Mouse (Mus musculus) midbrain, embryonic 13.5 days (tissue): ENCODE results near the gene Wfs1. TPM values are rescaled to one million over a fixed set of nuclear protein-coding genes. Genes with fewer than 3 reads are reported as not detected.
"Not testable (repeated sequence)": the region's sequence is repeated elsewhere in the genome, so short reads cannot be mapped to it uniquely, and the experiment has no call there.

Experiments used
- ATAC-seq: fragments of 200-750 bp; cut with Nextera tagmentation; 2 replicates; pipeline ENCODE4 v1.8.0; 2017; ENCODE audit warnings: mild to moderate bottlenecking, moderate TSS enrichment, moderate library complexity
- H3K27ac ChIP-seq: fragments of 300-500 bp; sonication (generic); 2 replicates; pipeline ENCODE4 v1.5.1; 2015; ENCODE audit warnings: inconsistent platforms, mild to moderate bottlenecking, moderate library complexity
- H3K27me3 ChIP-seq: fragments of 300-500 bp; sonication (generic); 2 replicates; pipeline ENCODE4 v1.6.1; 2015; ENCODE audit warnings: mild to moderate bottlenecking, inconsistent platforms
- H3K36me3 ChIP-seq: fragments of 300-500 bp; sonication (generic); 2 replicates; pipeline ENCODE4 v1.6.1; 2015; ENCODE audit warnings: mild to moderate bottlenecking, inconsistent platforms
- H3K4me1 ChIP-seq: fragments of 300-500 bp; sonication (generic); replicated peaks from 2 replicates; pipeline ENCODE4 v1.6.1; 2015; ENCODE audit warnings: inconsistent platforms
- H3K4me2 ChIP-seq: fragments of 300-500 bp; sonication (generic); replicated peaks from 2 replicates; pipeline ENCODE4 v1.6.1; 2015; ENCODE audit warnings: moderate library complexity, mild to moderate bottlenecking, inconsistent platforms
- H3K4me3 ChIP-seq: fragments of 300-500 bp; sonication (generic); replicated peaks from 2 replicates; pipeline ENCODE4 v1.5.1; 2015; ENCODE audit warnings: mild to moderate bottlenecking, inconsistent platforms
- H3K9ac ChIP-seq: fragments of 300-500 bp; sonication (generic); replicated peaks from 2 replicates; pipeline ENCODE4 v1.6.1; 2015; ENCODE audit warnings: mild to moderate bottlenecking, inconsistent platforms
- H3K9me3 ChIP-seq: fragments of 300-500 bp; sonication (generic); 2 replicates; pipeline ENCODE4 v1.6.1; 2016; ENCODE audit warnings: mild to moderate bottlenecking, inconsistent platforms
- WGBS: fragments of 180-500 bp; shearing (Covaris S2); methylation state at CpG from one replicate; pipeline ENCODE4 v1.1.7; 2015; 5-methylcytosine and 5-hydroxymethylcytosine counted together
- polyA plus RNA-seq: library from polyadenylated mRNA; unstranded; fragments of >200 nt; fragmentation: Nextera tagmentation; extraction: Ambion mirVana; gene quantifications from 2 replicates; pipeline ENCODE4 v1.2.1, GENCODE M21; 2015

Gene Wfs1
- polyA plus RNA-seq, 1 experiment from 2014 or later = 6.5 TPM

DNA sequence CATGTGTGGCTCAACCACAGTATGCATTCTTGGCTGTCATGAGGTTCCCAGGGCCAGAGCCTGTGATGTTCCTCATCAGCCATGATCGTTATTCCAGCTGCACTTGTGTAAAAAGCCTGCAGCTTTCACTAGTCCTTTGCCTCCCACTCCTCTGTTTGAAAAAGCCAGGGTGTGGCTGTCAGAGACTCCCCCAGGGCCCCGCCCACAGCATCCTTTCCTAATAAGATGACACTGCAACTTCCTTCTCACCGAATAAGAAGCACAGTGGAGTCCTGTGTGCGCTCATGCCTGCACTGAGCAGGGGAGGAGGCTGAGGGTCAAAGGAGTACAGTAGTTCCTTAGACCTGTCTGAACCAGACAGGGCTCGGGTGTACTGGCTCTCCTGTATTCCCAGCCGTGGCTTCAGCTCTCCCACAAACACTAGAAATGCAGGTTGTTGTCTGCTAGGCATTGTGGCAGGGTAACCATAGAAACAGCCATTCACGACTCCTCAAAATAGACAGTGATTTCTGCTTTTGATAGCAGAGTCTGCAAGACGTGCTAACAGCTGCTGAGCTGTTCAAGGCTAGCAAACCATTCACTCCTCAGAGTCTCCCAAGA, 43.8 kb downstream of the Wfs1 start:
- peak overlapping the region; percentile 75 for H3K27ac ChIP-seq
- no peaks in the 10 kb centered on the region for H3K36me3 ChIP-seq
- 0 out of 2 replicates have a peak overlapping the region, but pooled peaks have one; percentile 29 for H3K9ac ChIP-seq
- H3K4me2 ChIP-seq = no peak overlapping the region
- 0 out of 2 replicates have a peak, but pooled peaks cover 9% of the 10 kb centered on the region for H3K27me3 ChIP-seq
- H3K4me3 ChIP-seq = no peak overlapping the region
- H3K9me3 ChIP-seq = no peaks in the 10 kb centered on the region
- H3K4me1 ChIP-seq = peaks cover 17% of the 10 kb centered on the region
- peak; percentile 49 for ATAC-seq
- WGBS = 34% methylated on average over 8 of the region's 8 CpGs

DNA sequence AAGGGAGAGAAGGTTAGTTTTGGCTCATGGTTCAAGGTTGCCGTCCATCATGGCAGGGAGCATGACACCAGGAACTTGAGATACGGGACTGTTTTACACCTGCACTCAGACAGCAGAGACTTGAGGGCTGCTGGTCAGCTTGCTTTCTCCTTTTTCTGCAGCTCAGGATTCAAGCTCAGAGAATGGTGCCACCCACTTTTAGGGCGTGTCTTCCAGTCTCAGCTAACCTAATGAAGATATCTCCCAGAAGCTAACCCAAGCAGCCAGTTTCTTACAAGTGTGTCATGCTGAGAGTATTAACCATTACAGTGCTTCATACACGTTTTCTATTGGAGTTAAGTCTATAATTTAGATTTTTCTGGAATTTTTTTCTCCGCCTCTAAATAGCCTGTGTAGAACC, 44.5 kb downstream of the Wfs1 start:
- Histone ChIP-seq H3K27me3 (0 out of 2 replicates have a peak, but pooled peaks cover 9% of the 10 kb centered on the region), H3K4me1 (peaks cover 17% of the 10 kb centered on the region), H3K4me3 (no peak overlapping the region), H3K9me3 (no peaks in the 10 kb centered on the region), H3K36me3 (no peaks in the 10 kb centered on the region), H3K9ac (no peak overlapping the region), H3K27ac (peak overlapping the region; percentile 75), H3K4me2 (no peak overlapping the region)
- no peak for ATAC-seq
- 74% methylated on average over 5 of the region's 5 CpGs for WGBS

DNA sequence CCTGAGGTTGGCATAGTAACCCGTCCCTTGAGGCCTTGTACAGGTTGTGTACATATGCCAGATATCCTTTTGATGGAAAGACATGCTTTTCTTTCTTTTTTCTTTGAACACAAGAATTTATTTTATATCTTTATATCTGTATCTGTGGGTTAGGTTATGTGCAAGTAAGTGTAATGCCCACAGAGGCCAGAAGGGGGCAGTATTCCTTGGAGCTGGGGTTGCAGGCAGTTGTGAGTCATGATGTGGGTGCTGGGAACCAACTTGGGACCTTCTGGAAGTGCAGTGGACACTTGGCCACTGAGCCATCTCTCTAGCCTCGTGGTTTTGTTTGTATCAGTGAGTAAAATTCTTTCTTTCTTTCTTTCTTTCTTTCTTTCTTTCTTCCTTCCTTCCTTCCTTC, 46.6 kb downstream of the Wfs1 start:
- Histone ChIP-seq H3K9me3 (no peaks in the 10 kb centered on the region), H3K36me3 (no peaks in the 10 kb centered on the region), H3K4me3 (no peak overlapping the region), H3K9ac (no peak overlapping the region), H3K4me2 (no peak overlapping the region), H3K27ac (no peak overlapping the region), H3K4me1 (peaks cover 17% of the 10 kb centered on the region), H3K27me3 (no peaks in the 10 kb centered on the region)
- no peak for ATAC-seq
- 96% methylated on average over 2 of the region's 2 CpGs for WGBS

GRCm38 (mm10) chr5:36938991-36939390, 50.0 kb downstream of the Wfs1 start:
- not testable (repeated sequence) for ATAC-seq, H3K4me2 ChIP-seq, H3K4me3 ChIP-seq, H3K27ac ChIP-seq, H3K27me3 ChIP-seq, H3K9me3 ChIP-seq, H3K9ac ChIP-seq, H3K36me3 ChIP-seq
- WGBS = 79% methylated on average over 2 of the region's 2 CpGs
- H3K4me1 ChIP-seq = peaks cover 17% of the 10 kb centered on the region

DNA sequence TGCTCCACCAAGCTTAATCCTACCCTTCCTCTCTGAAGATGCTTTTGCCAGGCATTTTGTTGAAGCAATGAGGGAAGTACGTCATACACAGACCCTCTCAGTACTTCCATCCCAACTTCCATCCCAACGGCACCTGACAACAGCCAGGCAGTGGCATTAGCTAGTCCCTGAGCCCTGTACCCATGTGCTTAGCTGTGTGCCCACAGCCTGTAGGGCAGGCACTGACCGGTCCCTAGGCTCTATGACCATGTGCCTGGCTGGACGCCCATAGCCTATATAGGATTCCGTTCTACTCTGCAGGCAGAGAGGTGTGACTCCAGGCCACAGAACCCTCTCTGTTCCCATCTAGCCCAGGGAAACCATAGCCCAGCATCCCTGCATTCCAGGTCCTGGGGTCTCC, 51.0 kb downstream of the Wfs1 start:
- ATAC-seq = no peak
- Histone ChIP-seq H3K27me3 (no peaks in the 10 kb centered on the region), H3K9me3 (no peaks in the 10 kb centered on the region), H3K36me3 (no peaks in the 10 kb centered on the region), H3K27ac (no peak overlapping the region), H3K4me3 (no peak overlapping the region), H3K9ac (no peak overlapping the region), H3K4me2 (no peak overlapping the region), H3K4me1 (peaks cover 17% of the 10 kb centered on the region)
- WGBS = 90% methylated on average over 5 of the region's 5 CpGs

DNA sequence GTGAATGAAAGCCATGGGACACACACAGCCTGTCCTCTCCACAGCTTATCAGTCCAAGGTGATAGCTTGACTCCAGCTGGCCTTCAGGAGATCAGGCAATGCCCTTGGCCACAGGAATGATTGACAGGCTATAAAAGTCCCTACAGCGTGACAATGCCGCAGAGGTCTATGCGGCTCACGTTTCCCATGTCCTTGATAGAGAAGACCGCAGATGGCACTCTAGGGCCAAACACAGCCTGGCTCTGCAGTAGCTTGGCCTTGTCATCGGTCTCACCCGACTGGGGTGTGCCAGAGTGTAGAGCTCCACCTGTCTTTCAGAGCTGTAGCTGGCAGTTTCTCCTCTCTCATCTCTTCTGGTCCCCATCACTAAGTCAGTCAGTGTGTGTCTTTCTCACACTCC, 52.5 kb downstream of the Wfs1 start:
- Histone ChIP-seq H3K4me3 (no peak overlapping the region), H3K4me1 (peaks cover 17% of the 10 kb centered on the region), H3K4me2 (no peak overlapping the region), H3K9ac (no peak overlapping the region), H3K36me3 (peaks cover 4% of the 10 kb centered on the region; the same call in 1 of the 2 replicates), H3K27me3 (no peaks in the 10 kb centered on the region), H3K27ac (peak overlapping the region; percentile 61), H3K9me3 (no peaks in the 10 kb centered on the region)
- 83% methylated on average over 7 of the region's 7 CpGs for WGBS
- ATAC-seq = no peak

DNA sequence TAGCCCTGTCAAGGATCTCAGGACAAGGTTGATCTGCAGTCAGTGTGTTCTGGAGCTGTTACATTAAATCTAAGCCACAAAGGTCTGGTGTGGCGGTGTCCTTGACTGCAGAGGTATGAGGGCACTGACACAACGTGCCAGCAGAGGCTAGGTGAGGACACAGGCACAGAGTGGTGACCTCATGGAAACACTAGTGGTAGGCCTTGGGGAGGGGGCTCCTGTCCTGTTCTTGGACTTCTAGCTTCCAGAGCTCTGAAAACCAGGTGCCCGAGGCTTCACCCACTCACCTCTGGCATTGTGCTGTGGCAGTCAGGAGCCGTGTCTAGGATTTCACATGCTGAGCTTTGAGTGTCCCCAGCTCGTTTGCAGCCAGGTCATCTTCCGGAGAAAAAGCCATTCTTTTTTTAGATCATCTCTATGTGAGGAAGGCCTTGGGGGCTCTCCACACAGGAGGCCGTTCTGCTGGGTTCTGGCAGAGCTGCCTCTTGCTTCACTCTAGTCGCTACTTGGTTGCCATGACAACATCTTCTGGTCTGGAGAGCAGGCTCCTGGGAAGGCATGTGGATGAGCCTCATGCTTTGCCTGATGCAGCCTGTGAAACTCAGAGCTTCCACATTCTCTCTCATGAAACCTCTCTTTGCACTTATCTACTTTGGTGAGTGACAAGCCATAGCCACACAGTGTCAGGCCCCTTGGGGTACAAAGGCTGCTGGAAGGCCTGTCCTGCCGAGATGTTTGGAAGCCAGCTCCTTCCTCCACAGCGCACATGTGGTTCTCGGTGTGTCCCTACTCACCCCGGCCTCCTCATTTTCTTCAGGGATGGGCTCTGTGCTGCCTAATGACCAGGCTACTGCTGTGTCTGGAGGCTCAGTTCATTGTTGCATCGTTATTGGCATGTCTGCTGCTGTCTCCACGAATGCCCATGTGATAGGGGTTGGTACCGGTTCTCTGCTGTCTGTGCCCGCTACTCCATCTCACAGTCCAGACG, 53.2 kb downstream of the Wfs1 start:
- Histone ChIP-seq H3K9ac (no peak overlapping the region), H3K4me3 (no peak overlapping the region), H3K4me2 (no peak overlapping the region), H3K27ac (peak overlapping the region; percentile 61), H3K27me3 (no peaks in the 10 kb centered on the region), H3K36me3 (peaks cover 5% of the 10 kb centered on the region; the same call in 1 of the 2 replicates), H3K4me1 (peaks cover 17% of the 10 kb centered on the region), H3K9me3 (no peaks in the 10 kb centered on the region)
- 55% methylated on average over 17 of the region's 17 CpGs for WGBS
- ATAC-seq = peak; percentile 85

GRCm38 (mm10) chr5:36933383-36933782, 55.6 kb downstream of the Wfs1 start:
- WGBS = 69% methylated on average over 7 of the region's 8 CpGs
- peaks cover 5% of the 10 kb centered on the region; the same call in 1 of the 2 replicates for H3K36me3 ChIP-seq
- H3K27ac ChIP-seq = no peak overlapping the region
- H3K9me3 ChIP-seq = no peaks in the 10 kb centered on the region
- ATAC-seq = no peak
- no peak overlapping the region for H3K9ac ChIP-seq
- H3K4me3 ChIP-seq = no peak overlapping the region
- H3K4me2 ChIP-seq = no peak overlapping the region
- peaks cover 17% of the 10 kb centered on the region for H3K4me1 ChIP-seq
- H3K27me3 ChIP-seq = no peaks in the 10 kb centered on the region

- Histone ChIP-seq H3K9ac (no peak overlapping the region), H3K36me3 (peaks cover 5% of the 10 kb centered on the region; the same call in 1 of the 2 replicates), H3K27ac (no peak overlapping the region), H3K4me2 (no peak overlapping the region), H3K9me3 (no peaks in the 10 kb centered on the region), H3K4me1 (no peaks in the 10 kb centered on the region), H3K4me3 (no peak overlapping the region), H3K27me3 (no peaks in the 10 kb centered on the region)
- no peak for ATAC-seq
- whole genome bisulfite sequencing = 58% methylated on average over 3 of the region's 3 CpGs
Measured at GRCm38 (mm10) chr5:36929376-36929775, 59.6 kb downstream of the Wfs1 start.

DNA sequence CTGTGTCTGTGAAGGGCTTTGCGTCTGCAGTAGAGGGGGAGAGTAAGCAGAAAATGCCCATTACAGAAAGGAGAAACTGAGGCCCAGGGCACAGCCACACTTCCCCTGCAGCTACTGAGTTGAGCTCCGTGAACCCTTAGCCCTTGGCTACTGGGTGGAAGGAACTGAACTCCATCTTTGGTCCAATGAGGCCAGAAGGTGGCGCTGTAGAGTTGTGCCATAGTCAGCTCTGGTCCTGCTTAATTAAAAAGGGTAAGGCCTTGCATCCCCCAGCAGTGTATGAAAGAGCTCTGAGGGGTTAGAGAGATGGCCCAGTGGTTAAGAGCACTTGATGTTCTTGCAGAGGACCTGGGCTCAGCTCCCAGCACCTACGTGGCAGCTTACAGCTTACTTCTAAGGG, 60.3 kb downstream of the Wfs1 start:
- Histone ChIP-seq H3K9ac (no peak overlapping the region), H3K9me3 (no peaks in the 10 kb centered on the region), H3K36me3 (peaks cover 5% of the 10 kb centered on the region; the same call in 1 of the 2 replicates), H3K27ac (no peak overlapping the region), H3K4me3 (no peak overlapping the region), H3K4me2 (no peak overlapping the region), H3K4me1 (peaks cover 4% of the 10 kb centered on the region), H3K27me3 (no peaks in the 10 kb centered on the region)
- 49% methylated on average over 4 of the region's 4 CpGs for WGBS
- no peak for ATAC-seq

- no peak for ATAC-seq
- no peak overlapping the region for H3K4me2 ChIP-seq
- WGBS = 54% methylated on average over 11 of the region's 11 CpGs
- H3K36me3 ChIP-seq = no peaks in the 10 kb centered on the region
- no peaks in the 10 kb centered on the region for H3K27me3 ChIP-seq
- no peak overlapping the region for H3K27ac ChIP-seq
- H3K4me1 ChIP-seq = peaks cover 10% of the 10 kb centered on the region
- H3K9ac ChIP-seq = no peak overlapping the region
- no peak overlapping the region for H3K4me3 ChIP-seq
- no peaks in the 10 kb centered on the region for H3K9me3 ChIP-seq
Measured at GRCm38 (mm10) chr5:36923826-36924700, 64.9 kb downstream of the Wfs1 start.
